Mouse (Mus musculus) embryo, embryonic 9.5 days (tissue): ENCODE data around the gene Vsig10.
"Not testable (repeated sequence)": the region's sequence is repeated elsewhere in the genome, so short reads cannot be mapped to it uniquely, and the experiment has no call there.

Experiments
- DNase-seq: peaks from one replicate; pipeline ENCODE4 v3.0.0-alpha.2; 2017; ENCODE audit errors: extremely low spot score

Vsig10 gene

DNA sequence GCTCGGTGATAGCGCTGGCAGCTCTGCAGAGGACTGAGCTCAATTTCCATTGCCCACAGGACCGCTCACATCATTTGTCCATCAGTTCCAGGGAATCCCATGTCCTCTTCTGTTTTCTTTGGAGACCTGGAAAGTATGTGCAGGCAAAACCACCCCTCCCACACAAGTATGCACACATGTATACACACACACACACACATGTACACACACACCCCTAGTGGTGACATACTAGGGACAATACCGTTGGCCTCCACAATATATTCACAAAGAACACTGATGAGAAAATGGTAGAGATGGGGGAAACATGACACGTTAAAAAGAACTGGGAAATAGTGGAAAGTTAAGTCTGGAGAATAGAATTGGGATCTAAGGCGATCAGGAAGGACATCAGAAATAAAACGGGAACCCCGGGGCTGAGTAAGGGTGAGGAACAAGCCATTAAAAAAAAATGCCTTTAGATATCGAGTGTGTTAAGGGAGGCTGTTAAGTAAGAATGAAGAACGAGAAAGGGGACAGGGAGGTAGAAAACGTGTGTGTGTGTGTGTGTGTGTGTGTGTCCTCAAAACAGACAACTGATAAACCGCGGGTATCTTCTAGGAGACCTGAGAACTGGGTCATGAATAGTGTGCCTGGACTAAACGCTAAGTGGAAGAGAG, 36.9 kb downstream of the Vsig10 start:
- no peak for DNase-seq

DNA sequence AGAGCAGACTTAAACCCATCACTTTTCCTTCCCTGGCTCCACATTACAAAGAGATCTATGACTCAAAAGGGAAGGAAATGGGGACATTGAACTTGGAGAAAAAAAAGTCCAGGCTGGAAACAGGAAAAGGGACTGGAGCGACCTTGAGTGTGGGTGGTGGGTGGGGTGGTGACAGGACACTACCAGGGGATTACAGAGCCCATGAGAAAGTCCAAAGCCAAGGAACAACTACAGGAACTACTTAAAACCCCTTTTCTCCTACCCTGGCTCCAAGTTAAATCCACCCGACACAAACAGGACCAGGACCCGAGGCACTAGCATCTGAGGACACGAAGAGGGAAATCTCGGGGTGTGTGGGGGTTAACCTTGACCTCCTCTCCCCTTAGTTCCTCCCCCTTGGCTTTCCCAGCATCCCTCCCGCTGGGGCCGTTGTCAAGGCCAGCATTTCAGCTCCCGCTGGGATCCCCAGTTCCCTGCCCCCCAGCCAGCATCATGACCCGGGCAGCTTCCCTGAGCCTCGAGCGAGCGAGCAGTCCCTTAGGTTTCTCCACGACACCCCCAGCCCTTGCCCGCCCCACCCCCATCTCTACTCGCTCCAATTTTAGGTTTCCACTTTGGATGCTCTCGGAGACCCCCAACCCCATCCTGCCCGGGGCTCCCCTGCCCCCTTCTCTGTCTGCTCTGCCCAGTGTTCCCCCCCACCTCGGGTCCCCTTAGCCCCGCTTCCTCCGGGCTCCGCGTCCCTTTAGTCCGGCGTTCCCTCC, 37.7 kb downstream of the Vsig10 start:
- DNase-seq = peak; percentile 46

DNA sequence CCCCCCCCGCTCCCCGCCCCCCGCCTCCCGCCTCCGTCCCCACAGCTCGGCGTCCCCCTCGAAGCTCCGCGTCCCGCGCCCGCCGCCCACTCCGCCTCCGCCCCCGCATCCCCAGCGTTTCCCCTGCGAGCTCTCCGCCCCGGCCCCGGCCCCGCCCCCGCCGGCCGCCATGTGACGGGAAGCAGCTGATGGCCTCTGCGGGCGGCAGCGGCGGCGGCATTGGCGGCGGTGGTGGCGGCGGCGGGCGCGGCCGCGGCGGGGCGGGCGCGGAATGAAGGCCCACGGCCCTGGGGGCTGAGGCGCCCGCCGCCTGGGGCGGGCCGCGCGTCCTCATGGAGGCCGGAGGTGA, 38.2 kb downstream of the Vsig10 start, which contains the start of gene Wsb2:
Wsb2 (plus strand) TSS at position 176 of the 349 bp plus-strand sequence.
- peak; percentile 82 for DNase-seq

DNA sequence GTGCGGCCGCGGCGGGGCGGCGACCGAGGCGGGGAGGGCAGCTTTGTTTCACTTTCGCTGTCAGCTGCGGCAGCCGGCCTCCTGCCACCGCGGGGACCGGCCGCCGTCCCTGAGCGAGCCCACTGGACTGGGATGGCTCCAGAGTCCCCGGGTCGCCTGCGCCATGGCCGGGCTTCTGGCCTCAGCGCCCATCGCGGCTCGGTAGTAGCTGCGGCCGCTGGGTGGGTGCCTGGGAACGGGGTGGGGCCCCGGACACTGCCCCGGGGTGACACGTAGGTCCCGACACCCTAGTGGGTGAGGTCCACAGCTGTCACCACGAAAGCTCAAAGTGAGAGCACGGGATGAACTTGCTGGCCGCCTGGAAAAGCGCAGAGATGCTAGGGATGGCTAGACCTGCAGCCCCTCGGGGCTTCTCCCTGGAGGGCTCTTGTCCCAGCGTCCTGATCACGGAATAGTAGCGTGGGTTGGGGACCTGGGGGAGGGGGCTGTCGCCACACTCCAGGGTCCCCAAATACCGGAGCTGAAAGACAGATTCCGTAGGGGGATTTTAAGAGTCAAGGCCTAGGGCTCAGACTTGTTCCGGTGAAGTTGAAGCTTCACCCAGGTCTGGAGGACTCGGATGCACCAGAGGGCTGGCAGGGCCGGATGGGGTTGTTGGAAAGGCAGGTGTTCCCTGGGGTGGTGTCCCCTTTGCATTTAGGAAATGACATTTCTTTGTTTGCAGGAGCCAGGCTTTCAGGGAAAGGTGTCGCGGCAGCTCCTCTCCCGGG, 38.8 kb downstream of the Vsig10 start:
- peak; percentile 58 for DNase-seq

DNA sequence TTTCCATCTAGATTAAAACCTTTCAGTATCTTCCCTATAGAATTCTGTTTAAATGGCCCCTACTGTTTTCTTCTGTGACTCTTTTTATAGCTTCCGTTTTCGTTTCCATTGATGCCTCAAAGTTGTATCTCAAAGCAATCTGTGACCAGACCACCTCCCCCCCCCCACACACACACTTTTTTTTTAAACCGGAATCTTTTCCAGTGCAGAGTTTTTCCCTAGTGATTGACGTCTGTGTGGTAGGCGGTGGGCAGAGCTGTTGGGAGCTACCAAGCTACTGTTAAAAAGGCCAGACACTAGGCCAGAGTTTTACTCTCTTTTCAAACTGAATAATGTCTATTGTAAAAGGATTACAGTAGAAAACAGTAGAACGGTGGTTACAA, 39.4 kb downstream of the Vsig10 start:
- DNase-seq = no peak

DNA sequence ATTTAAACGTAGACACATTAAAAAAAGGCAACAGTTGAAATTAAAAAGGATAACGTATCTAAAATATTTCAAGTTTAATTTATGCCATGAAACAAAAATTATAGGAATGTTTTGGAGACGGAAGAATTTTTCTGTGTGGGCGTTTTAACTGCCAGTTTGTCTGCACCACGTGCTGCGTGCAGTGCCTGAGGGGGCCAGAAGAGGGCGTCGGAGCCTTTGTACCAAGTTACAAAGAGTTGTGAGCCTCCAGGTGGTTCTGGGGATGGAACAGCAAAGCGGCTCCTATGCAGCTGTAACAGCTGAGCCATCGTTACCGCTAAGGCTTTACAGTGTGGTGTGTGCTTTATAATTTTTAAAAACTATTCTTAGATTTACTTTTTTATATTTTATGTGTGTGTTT, 39.8 kb downstream of the Vsig10 start:
- DNase-seq = peak; percentile 33

DNA sequence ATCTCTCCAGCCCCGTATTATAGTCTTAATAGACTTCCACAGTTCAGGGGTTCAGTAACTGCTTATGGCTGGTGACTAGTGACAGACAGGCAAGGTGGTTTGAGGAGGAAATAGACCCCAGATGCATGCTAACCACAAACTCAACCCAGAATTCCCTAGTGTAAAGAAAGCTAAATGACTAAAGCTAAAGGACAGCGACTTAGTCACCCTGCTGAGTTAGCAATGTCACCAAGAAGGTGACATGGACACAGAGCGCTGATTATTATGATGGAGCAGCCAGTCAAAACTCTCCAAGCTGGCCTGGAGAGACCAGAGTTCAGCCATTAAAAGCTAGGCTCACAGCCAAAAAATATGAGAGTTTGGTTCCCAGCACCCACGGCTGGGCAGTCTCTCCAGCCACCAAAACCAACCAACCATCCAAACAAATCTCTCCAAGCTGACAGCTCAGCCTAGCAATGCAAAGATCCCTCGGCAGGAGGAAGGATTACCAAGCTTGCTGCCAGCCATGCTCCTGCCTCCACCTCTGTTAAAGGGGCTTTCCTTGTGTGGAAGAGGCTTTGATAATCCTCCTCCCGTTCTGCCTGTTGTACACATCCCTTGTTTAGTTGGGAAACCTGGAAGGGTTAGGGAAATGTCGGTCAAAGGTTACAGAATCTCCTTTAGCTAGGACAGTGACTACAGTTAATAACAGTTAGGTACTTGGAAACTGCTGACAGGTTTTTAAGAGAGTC, 40.8 kb downstream of the Vsig10 start:
- peak; percentile 18 for DNase-seq

DNA sequence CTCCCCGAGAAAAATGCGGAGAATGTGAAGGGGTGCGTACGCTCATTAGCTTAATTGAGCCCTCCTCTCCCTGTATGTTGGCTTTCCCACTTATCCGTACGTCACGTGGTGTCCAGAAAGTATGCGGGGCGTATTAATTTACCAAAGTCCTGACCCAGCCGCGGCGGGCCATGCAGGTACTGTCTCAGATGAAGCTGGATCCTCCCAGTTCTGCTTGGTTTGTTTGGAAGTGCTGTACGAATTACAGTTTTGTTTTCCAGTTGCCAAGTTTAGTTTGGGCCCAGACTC, 41.3 kb downstream of the Vsig10 start:
- peak; percentile 12 for DNase-seq

DNA sequence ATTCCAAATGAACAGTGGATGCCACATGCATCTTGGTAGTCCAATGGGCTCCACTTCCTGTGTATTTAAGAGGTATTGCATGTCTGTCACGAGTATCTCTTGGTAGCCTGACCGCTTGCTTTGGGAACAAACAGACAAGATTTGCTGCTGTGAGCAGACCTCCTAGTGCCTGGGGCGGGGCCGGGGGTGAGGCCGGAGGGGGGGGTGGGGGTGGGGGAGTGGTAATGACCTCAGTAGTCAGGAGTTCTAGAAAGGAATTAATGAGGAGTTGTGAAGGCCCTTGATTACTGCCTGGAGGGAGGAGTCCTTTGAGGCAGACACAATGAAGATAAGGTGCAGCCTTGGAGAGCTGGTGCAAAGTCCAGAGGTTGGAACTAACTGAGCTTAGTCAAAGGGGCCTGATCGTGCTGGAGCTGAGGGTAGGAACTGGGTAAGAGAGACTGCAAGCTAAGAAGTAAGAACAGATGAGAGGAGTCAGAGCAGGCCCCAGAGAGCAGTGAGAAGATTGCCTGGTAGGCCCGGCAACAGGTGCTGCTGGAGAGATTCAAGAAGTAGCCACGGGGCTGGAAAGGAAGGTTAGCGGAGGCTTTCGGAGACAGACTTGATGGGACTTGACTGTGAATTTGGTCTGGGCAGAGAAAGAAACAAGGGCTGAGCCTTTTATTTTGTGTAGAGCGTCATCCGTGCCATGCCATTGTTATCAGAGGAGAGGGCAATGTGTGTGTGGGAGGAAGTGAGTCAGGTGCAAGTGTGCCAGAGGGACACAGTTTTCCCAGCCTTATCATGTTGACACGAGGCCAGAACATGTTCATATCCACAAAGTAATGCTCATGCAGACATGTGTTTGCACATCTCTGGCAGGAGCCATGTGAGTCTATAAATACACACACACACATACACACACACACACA, 42.0 kb downstream of the Vsig10 start:
- DNase-seq = peak; percentile 16

DNA sequence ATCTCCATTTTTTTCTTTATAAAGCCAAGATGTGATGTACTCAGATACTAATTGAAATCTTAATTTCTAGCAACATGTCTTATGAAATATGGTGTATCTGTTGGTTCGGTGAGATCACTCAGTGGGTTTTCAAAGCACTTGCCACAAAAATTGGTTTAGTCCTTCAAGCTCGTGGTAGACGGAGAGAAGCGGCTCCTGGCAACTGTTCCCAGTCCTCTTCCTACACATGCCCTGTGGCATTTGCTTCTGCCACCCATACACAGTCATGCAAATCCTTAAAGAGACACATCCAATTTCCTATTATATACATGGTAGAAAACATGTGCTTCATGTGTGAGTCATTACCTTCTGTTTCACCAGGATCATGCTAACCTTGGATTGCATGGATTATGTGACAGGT, 42.7 kb downstream of the Vsig10 start:
- no peak for DNase-seq

DNA sequence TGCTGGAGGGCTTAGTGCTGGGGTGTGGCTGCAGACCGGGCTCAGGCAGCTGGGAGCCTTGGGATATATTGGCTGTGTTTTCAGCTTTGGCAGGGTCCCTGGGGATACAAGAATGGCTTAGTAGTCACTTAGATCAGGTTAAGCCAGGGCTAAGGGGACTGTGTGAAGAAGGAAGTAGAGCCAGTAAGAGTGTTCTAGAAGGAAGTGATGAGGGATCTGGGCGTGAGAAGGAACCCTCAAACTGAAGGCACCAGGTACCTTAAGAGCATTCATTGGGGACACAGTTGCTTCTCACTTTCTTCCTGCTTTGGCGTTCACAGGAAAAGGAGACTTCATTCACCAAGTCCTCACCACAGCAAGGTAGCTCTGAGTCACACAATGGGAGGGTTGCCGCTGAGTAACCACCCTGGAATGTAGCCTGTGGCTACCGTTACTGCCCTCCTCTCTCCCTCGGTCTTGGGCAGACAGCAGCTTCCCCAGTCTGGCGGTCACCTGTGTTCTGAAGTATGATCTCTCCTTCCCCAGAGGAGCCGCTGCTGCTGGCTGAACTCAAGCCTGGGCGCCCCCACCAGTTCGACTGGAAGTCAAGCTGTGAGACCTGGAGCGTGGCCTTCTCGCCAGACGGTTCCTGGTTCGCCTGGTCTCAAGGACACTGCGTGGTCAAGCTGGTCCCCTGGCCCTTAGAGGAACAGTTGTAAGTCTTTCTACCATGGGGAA, 44.3 kb downstream of the Vsig10 start:
- no peak for DNase-seq

DNA sequence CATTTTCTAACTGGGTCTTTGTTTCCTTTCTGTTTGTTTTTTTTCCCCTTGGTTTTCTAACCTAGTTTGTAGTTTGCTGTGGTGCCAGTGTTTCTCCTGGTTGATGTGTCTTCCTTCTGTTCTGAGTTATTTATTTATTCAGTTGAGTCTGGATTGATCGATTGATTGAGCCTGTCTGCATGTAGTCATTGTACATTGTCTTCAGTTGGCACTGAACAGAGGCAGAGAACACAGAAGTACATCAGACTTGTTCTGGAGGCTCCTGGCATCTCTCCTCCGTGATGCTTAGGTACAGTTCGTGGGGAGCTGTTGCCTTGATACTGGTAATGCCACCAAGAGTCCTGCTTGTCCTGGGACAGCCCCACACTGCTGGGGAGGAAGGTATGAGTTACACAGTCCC, 45.9 kb downstream of the Vsig10 start:
- no peak for DNase-seq

DNA sequence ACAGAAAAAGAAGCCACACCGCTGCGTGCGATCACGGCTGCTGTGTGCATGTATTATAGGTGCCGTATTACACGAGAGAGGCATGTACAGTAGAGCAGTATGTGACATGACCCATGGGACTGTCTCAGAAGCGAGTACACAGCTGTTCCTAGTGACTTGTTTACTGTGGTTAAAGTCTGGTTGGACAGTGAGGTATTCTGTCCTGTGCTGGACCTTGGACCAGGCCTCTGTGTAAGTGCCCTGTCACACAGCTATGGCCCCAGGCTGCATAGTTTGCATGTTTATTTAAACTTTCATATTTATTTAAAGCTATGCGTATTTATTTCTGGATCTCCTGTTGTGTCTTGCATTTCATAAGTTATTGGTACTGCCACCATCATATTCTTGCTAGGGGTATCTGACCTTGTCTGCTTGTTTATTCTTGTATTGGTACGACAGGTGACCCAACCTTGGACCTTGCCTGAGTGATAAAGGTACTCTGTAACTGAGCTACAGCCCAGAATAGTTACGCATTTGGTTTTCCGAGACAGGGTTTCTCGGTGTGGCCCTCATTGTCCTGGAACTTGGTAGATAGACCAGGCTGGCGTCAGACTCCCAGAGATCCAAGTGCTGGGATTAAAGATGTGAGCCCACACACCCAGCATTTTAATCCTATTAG, 47.1 kb downstream of the Vsig10 start:
- no peak for DNase-seq

DNA sequence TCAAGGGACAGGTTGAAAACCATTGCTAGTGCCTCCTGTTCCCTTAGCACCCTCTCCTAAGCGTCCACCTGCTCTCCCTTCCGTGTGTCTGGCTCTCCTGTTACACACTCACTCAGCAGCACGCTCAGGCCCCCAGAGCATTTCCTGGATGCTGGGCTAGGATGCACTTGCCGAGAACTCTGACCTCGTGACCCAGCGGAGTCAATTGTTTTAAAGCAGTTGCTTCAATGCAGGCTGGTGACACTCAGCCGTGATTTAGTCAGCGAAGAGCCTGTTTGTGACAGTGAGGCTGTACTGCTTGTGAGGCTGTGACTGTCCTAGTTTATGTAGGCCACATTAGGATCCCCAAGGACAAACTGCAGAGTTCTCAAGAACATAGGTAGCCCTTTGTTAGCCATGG, 48.3 kb downstream of the Vsig10 start:
- no peak for DNase-seq

DNA sequence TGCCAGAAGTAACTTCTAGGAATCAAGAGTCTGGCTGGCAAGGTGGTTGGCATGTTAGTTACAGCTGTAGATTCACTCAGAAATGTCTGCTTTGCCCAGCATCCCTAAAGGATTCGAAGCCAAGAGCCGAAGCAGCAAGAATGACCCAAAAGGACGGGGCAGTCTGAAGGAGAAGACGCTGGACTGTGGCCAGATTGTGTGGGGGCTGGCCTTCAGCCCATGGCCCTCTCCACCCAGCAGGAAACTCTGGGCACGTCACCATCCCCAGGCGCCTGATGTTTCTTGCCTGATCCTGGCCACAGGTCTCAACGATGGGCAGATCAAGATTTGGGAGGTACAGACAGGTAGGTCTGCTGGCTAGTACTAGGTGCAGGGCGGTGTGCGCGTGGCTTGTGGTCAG, 51.7 kb downstream of the Vsig10 start:
- DNase-seq = no peak

DNA sequence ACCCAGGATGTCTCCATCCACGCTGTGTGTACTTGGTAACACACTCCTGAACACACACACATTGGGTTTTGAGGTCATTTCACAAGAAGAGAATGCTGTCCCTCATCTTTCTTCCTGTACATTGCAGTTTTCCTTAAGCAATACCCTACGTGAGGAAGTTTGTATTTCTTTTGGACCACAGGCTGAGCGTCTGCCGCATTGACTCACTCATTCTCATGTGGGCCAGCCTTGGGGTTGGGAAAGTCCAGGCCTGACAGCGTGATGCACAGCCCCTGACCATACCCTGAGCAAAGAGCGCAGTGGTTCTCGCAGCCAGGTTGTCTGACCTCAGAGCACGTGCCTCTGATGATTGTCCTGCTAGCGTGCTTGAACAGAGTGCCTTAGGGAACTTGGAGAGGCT, 54.5 kb downstream of the Vsig10 start:
- no peak for DNase-seq

DNA sequence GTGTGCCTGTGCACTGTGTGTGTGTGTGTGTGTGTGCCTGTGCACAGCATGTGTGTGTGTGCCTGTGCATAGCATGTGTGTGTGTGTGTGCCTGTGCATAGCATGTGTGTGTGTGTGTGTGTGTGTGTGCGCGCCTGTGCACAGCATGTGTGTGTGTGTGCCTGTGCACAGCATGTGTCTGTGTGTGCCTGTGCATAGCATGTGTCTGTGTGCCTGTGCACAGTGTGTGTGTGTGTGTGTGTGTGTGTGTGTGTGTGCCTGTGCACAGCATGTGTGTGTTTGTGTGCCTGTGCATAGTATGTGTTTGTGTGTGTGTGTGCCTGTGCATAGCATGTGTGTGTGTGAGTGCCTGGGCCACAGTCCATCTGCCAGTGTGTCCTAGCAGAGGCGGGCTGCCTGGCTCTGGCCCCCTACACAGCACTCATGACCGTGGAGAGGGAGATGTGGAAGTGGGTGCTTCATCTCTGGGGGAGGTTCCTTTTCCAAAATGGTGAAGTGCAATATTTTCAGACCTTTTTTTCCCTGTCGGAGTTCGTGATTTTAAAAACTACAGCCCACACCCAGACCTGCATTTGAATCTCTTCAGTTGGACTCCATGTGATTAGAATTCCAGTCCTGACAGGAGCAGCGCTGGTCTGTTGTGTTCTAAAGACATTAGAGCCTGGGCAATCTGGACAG, 55.6 kb downstream of the Vsig10 start:
- DNase-seq = no peak

DNA sequence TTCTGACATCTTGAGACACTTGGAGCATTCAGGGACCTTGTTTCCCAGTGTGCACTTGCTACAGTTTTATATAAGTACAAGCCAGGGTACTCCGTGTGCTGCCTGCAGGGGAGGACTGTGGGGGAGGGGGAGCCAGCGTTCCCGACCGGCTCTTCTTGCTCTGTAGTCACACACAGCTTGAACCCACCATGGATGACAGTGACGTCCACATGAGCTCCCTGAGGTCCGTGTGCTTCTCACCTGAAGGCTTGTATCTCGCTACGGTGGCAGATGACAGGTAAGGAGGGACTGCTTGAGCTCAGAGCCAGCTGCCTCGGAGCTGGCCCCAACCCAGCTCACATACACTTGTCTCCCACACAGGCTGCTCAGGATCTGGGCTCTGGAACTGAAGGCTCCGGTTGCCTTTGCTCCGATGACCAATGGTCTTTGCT, 57.5 kb downstream of the Vsig10 start:
- no peak for DNase-seq

DNA sequence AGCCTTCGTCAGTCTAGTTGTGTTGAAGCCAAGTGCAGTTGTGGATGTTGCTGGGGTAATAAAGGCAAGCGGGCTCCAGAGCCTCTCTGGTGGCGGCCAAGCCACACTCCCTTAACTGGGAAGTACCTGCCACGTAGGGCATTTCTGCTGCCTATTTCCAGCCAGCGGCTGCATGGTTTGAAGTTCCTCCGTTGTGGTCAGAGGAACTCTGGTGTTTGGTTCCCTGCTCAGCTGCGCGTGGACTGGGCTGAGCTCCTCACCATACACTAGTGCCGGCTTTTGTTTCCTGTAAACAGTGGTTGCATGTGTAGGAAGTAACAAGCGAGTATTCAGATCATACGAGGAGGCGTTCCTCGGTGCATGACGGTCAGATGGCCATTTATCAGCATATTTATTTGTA, 58.8 kb downstream of the Vsig10 start:
- not testable (repeated sequence) for DNase-seq

DNA sequence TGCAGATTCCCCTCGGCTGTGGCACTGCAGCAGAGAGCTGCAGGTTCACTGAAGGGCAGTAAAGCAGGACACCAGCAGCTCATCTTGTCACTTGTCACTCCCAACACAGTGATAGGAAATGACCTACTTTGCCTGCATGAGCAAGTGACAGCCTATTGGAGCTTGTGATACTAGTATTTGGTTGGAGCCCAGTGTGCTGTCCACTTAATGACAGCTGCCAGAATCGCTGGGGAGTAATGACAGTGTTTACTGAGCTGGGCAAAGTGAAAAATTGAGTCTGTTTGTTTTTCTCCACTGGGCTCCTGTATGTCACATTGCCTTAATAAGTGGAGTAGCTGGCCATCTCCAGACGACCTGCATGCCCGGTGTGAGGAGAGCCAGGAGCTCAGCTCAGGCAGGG, 61.3 kb downstream of the Vsig10 start:
- no peak for DNase-seq
